Mouse (Mus musculus): ENCODE results near the gene Gm21969.
A peak's percentile ranks its signal among the peaks of the same experiment; 100 is the strongest.

Gene Gm21969

DNA sequence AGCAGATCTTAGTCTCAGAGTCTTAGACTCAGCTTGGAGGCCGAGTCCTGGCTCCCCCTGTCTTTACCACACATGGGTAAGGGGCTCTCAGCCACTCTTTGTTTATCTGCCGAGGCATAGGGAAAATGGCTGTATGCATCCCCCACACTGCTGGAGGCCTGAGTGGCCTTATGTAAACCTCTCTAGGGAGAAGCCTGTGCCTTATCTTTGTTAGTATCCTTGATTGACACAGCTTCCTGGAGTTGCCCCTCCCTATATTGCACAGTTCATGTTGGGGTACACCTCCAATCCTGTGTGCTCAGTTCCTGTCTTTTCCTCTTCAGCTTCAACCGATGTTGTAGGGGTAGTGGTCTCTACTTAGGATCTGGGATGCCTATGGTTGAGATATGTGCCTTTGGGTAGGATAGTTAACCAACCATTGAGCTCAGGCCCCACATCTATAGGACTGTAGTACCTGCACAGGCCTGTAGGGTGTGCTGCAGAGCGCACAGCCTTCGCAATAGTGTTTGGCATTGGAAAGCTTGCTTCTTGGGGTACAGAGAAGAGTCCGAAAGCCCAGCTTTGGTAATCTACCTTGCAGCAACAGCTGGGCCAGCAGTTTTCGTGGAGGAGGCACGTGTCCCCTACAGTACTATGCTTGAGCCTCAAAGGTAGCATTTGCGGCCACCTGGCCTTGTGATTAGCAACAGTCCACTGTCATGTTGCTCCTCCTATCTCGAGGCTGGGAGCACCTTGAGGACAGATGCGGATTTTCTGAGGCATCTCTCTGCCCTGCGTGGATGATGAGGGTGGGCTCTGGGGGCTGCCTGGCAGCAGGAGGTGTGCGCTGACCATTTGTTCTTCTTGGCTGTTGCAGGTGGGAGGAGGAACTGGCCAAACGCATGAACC is at the start of gene Gm21969:
Gm21969 (plus strand) TSS at position 830 of the 888 bp plus-strand sequence.
- peaks cover 81% of the 10 kb centered on the region for H3K4me1 ChIP-seq (replicated peaks; ENCODE audit: low read depth, low read length)
- H3K36me3 ChIP-seq (ENCODE audit: insufficient read depth, low read length), result peaks cover 27% of the 10 kb centered on the region
- TF ChIP-seq POU5F1 (IDR thresholded peaks at IDR 0.05; ENCODE audit: borderline replicate concordance, low read length) (no peak), CTCF (conservative IDR thresholded peaks at IDR 0.05; ENCODE audit: low read length) (peak; percentile 99)
- H3K27me3 ChIP-seq (ENCODE audit: insufficient read depth, low read length), result no peaks in the 10 kb centered on the region
- peak within 1 kb of the TSS; percentile 73; the same call in 1 of the 2 replicates for H3K4me3 ChIP-seq (replicated peaks; ENCODE audit: low read length)
- H3K9me3 ChIP-seq (ENCODE audit: low read length), result no peaks in the 10 kb centered on the region

DNA sequence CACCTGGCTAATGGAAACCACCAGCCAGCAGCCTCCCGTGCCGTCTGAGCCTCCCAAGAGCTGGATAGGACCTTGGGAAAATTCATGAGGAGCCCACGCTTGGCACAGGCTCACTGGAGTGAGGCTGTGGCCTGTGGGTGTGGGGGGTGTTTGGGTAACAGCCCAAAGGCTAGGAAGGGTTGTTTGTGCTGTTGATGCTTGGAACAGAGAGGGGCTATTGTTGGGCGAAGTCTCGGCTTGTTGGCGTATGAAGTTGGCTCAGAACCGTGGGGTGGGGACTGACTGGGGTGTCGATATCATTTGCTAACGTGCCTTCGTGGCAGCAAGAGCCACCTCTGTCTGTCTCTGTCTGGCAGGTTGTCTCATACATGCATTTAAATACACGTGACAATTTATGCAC is 47.8 kb upstream of the Gm21969 start:
- H3K27me3 ChIP-seq (ENCODE audit: insufficient read depth, low read length), result peaks cover 4% of the 10 kb centered on the region; the same call in 1 of the 2 replicates
- no peak for TF ChIP-seq POU5F1 (IDR thresholded peaks at IDR 0.05; ENCODE audit: borderline replicate concordance, low read length)
- no peak for TF ChIP-seq CTCF (conservative IDR thresholded peaks at IDR 0.05; ENCODE audit: low read length)
- TF ChIP-seq NANOG (IDR thresholded peaks at IDR 0.05; ENCODE audit: borderline replicate concordance, low read length), result no peak
- no peak overlapping the region for H3K4me3 ChIP-seq (replicated peaks; ENCODE audit: low read length)
- peaks cover 24% of the 10 kb centered on the region for H3K4me1 ChIP-seq (replicated peaks; ENCODE audit: low read depth, low read length)
- H3K9me3 ChIP-seq (ENCODE audit: low read length), result no peaks in the 10 kb centered on the region
- H3K36me3 ChIP-seq (ENCODE audit: insufficient read depth, low read length), result no peaks in the 10 kb centered on the region

DNA sequence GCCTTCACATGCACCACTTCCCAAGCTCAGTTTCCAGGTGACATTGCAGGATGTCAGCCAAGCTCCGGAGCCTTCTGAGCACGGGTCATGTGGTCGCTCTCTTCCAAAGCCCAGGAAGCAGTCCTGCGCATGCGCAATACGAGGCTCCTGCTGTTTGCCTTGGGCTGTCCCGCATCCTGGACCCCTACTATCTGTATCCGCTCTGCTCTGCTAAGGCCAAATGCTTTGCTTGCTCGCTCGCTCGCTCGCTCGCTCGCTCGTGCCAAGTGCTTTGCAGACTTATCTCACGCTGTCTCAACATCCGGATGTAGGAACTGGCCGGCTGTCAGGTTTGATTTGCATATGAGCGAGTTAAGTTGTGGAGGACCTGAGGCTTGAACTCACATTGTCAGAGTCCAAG is 47.0 kb upstream of the Gm21969 start:
- TF ChIP-seq POU5F1 (IDR thresholded peaks at IDR 0.05; ENCODE audit: borderline replicate concordance, low read length) (no peak), NANOG (IDR thresholded peaks at IDR 0.05; ENCODE audit: borderline replicate concordance, low read length) (no peak), CTCF (conservative IDR thresholded peaks at IDR 0.05; ENCODE audit: low read length) (no peak)
- no peaks in the 10 kb centered on the region for H3K36me3 ChIP-seq (ENCODE audit: insufficient read depth, low read length)
- peaks cover 24% of the 10 kb centered on the region for H3K4me1 ChIP-seq (replicated peaks; ENCODE audit: low read depth, low read length)
- H3K4me3 ChIP-seq (replicated peaks; ENCODE audit: low read length), result peak overlapping the region; percentile 18
- peaks cover 10% of the 10 kb centered on the region for H3K27me3 ChIP-seq (ENCODE audit: insufficient read depth, low read length)
- no peaks in the 10 kb centered on the region for H3K9me3 ChIP-seq (ENCODE audit: low read length)

DNA sequence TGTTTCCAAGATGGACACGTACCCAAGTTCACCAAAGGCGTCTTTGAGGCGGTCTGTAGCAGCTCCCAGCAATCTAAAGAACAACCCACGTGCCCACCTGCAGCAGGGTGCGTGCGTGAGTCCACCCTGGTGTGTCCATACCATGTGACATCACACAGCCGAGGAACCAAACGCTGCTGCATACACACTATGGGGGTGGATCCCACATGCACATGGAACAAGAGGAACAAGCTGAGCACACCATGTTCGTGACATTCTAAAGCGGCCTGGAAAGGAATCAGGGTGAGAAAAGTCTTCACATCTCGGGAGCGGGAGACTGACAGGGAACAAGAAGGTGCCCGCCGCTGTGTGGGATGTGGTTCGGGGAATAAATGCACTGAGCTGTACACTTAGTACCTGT is 34.6 kb upstream of the Gm21969 start:
- Histone ChIP-seq H3K27me3 (ENCODE audit: insufficient read depth, low read length) (peaks cover 76% of the 10 kb centered on the region), H3K4me1 (replicated peaks; ENCODE audit: low read depth, low read length) (peaks cover 24% of the 10 kb centered on the region), H3K9me3 (ENCODE audit: low read length) (no peaks in the 10 kb centered on the region), H3K4me3 (replicated peaks; ENCODE audit: low read length) (no peak overlapping the region), H3K36me3 (ENCODE audit: insufficient read depth, low read length) (no peaks in the 10 kb centered on the region)
- no peak for TF ChIP-seq POU5F1 (IDR thresholded peaks at IDR 0.05; ENCODE audit: borderline replicate concordance, low read length)
- TF ChIP-seq CTCF (conservative IDR thresholded peaks at IDR 0.05; ENCODE audit: low read length), result no peak
- TF ChIP-seq NANOG (IDR thresholded peaks at IDR 0.05; ENCODE audit: borderline replicate concordance, low read length), result no peak

DNA sequence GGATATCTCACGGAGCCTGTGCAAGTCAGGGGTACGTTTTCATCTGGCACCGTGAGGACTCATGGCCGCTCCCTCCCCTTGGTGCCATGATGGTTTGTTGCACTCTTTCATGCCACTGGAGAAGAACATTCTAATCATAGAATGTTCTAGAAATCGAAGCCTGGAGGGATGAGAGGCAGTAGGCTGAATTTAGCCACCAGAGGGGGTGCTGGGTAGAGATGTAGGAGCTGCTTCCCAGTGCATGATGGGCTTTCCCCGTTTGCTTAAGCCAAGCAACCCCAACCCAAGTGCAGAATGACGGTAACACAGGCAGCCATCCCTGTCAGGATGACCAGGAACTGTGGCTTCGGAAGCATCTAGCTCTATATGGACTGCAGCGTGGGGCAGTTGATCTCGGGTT is 32.2 kb upstream of the Gm21969 start:
- H3K9me3 ChIP-seq (ENCODE audit: low read length), result no peaks in the 10 kb centered on the region
- H3K36me3 ChIP-seq (ENCODE audit: insufficient read depth, low read length), result no peaks in the 10 kb centered on the region
- H3K4me1 ChIP-seq (replicated peaks; ENCODE audit: low read depth, low read length), result peaks cover 35% of the 10 kb centered on the region
- TF ChIP-seq POU5F1 (IDR thresholded peaks at IDR 0.05; ENCODE audit: borderline replicate concordance, low read length), result no peak
- no peak for TF ChIP-seq NANOG (IDR thresholded peaks at IDR 0.05; ENCODE audit: borderline replicate concordance, low read length)
- no peak for TF ChIP-seq CTCF (conservative IDR thresholded peaks at IDR 0.05; ENCODE audit: low read length)
- no peak overlapping the region for H3K4me3 ChIP-seq (replicated peaks; ENCODE audit: low read length)
- H3K27me3 ChIP-seq (ENCODE audit: insufficient read depth, low read length), result peaks cover 78% of the 10 kb centered on the region

DNA sequence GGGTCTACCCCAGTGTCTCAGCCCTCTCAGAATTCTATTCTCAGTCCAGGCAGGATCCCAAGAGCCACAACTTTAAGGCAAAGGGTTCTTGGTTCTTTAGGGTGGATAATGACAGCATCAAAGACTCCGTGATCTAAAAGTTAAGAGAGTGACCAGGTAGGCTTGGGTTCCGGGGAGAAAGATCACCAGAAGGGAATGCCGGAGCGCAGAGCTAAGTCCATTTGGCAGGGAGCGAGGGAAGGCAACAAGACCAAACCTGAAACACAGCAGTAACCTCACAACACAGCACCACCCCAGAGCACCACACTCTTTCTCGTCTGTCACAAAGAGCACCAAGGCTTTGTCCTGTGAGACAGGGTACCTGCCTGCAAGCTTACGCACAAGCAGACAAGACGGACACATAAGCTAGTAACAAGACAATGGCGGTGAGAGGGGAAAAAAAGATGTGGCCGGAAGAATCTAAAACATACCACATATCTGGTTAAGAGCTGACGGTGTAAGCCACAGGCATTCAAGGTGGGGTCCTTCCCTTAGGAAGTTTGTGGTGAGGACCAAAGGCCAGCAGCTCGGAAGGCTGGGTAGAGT is 30.0 kb upstream of the Gm21969 start:
- TF ChIP-seq NANOG (IDR thresholded peaks at IDR 0.05; ENCODE audit: borderline replicate concordance, low read length) (no peak), CTCF (conservative IDR thresholded peaks at IDR 0.05; ENCODE audit: low read length) (no peak), POU5F1 (IDR thresholded peaks at IDR 0.05; ENCODE audit: borderline replicate concordance, low read length) (no peak)
- no peak overlapping the region for H3K4me3 ChIP-seq (replicated peaks; ENCODE audit: low read length)
- no peaks in the 10 kb centered on the region for H3K36me3 ChIP-seq (ENCODE audit: insufficient read depth, low read length)
- peaks cover 76% of the 10 kb centered on the region for H3K27me3 ChIP-seq (ENCODE audit: insufficient read depth, low read length)
- H3K4me1 ChIP-seq (replicated peaks; ENCODE audit: low read depth, low read length), result peaks cover 45% of the 10 kb centered on the region
- no peaks in the 10 kb centered on the region for H3K9me3 ChIP-seq (ENCODE audit: low read length)

DNA sequence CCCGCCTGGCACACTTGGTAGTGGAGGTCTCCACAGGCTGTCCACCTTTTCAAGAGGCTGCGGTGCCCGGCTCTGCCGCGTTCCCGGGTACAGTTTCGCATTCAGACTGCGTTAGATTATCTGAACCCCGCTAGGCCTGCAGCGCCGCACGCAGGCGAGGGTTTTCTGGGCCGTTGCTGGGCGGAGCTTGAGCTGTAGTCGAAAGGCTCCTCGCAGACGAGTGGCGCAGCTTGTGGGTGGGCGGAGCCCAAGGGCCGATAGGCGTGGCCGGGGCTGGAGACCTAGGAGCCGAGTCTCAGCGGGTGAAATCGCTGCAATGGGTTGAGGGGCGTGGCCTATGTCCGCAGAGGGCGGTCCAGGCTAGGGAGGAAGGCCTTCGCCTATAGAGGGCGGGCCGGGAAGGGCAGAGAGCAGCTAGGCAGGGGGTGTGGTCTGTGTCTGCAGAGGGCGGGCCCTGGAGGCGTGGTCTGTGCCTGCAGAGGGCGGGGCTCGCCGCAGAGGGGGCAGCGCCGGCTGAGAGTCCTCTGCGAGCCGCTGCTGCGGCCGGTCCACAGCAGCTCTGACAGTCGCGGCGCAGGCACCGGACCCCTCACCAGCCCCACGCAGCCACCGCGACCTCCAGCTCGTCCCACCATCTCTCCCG is 28.7 kb upstream of the Gm21969 start:
- no peaks in the 10 kb centered on the region for H3K9me3 ChIP-seq (ENCODE audit: low read length)
- H3K27me3 ChIP-seq (ENCODE audit: insufficient read depth, low read length), result peaks cover 69% of the 10 kb centered on the region
- H3K4me1 ChIP-seq (replicated peaks; ENCODE audit: low read depth, low read length), result peaks cover 47% of the 10 kb centered on the region
- TF ChIP-seq POU5F1 (IDR thresholded peaks at IDR 0.05; ENCODE audit: borderline replicate concordance, low read length) (no peak), CTCF (conservative IDR thresholded peaks at IDR 0.05; ENCODE audit: low read length) (no peak; the same call in 1 of the 2 replicates), NANOG (IDR thresholded peaks at IDR 0.05; ENCODE audit: borderline replicate concordance, low read length) (no peak)
- H3K36me3 ChIP-seq (ENCODE audit: insufficient read depth, low read length), result no peaks in the 10 kb centered on the region
- peak overlapping the region; percentile 89 for H3K4me3 ChIP-seq (replicated peaks; ENCODE audit: low read length)

All from E14TG2a.4 (cell line).